Mouse (Mus musculus) testis, adult 2 months (tissue): ENCODE data around the gene Drd1.

Experiments used
- CTCF ChIP-seq: fragments of 200-500 bp; IDR thresholded peaks from 2 replicates; pipeline ENCODE4 v1.5.1; 2012; ENCODE audit warnings: low read depth, mild to moderate bottlenecking, inconsistent platforms, low read length, moderate library complexity; ENCODE audit not compliant: control insufficient read depth, insufficient read depth, insufficient replicate concordance
- POLR2A ChIP-seq: fragments of 200-500 bp; IDR thresholded peaks from 2 replicates; pipeline ENCODE4 v1.6.1; 2012; ENCODE audit warnings: low read depth, mild to moderate bottlenecking, inconsistent platforms, low read length, moderate library complexity; ENCODE audit not compliant: control insufficient read depth

DNA sequence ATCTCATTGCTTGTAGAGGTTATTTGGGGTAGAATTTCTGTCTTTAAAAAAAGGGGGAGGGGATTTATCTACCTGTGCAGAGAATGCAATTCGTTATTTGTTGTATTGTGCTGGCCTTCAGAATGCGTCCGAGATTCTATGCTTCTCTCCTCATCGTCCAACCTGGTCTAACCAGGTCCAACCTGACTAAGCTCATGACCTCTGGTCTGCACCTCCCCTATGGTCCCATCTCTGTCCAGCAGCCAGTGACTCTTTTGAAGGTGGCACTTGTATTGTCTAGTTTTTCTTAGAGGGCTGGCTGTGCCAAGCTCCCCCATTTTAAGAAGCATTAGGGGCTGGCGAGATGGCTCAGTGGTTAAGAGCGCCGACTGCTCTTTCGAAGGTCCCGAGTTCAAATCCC is 15.5 kb upstream of the Drd1 start:
- TF ChIP-seq CTCF (no peak), POLR2A (no peak)
